Mouse (Mus musculus): ENCODE measurements around the gene Cldn7.

- TF ChIP-seq CTCF (IDR thresholded peaks at IDR 0.05; ENCODE audit: extremely low read depth, insufficient read depth, low read length) = no peak
- no peak for TF ChIP-seq POLR2A (IDR thresholded peaks at IDR 0.05; ENCODE audit: extremely low read depth, insufficient read depth, low read length)
These were observed 17.6 kb downstream of the Cldn7 start, which contains the start of gene Elp5 for GRCm38 (mm10) chr11:69982225-69982624.
